Mouse (Mus musculus): Measurements from ENCODE around the gene Abca8a. TPM values are rescaled to one million over a fixed set of nuclear protein-coding genes. Genes with fewer than 3 reads are reported as not detected.
"Not testable (repeated sequence)": the region's sequence is repeated elsewhere in the genome, so short reads cannot be mapped to it uniquely, and the experiment has no call there.

The Abca8a gene
- total RNA-seq, 2 experiments from 2014 or later: 56.1 to 59.9 TPM

- DNase-seq (ENCODE audit: low spot score in 2 of 2): no peak
Measured at GRCm38 (mm10) chr11:109990256-109990655, 105.5 kb downstream of the Abca8a start.

- DNase-seq (ENCODE audit: low spot score in 2 of 2): no peak
Measured at GRCm38 (mm10) chr11:109988164-109988563, 107.6 kb downstream of the Abca8a start.

- not testable (repeated sequence) for DNase-seq (ENCODE audit: low spot score in 2 of 2)
Measured at GRCm38 (mm10) chr11:109987460-109988072, 108.2 kb downstream of the Abca8a start.

GRCm38 (mm10) chr11:109981872-109982271 lies 113.9 kb downstream of the Abca8a start:
- no peak for DNase-seq (ENCODE audit: low spot score in 2 of 2)

Other genes starting within 250 kb of the Abca8a start
- gene Abca8b, start 100.1 kb downstream of the Abca8a start, total RNA-seq (2021): 10 to 100 TPM; 14.7 to 15.9 TPM
- gene Abca9, start 72.2 kb upstream of the Abca8a start, total RNA-seq (2021): 10 to 100 TPM; 42.1 to 43.9 TPM
- gene Abca6, start 155.8 kb upstream of the Abca8a start, total RNA-seq (2021): 1 to 10 TPM; 5.3 to 7.4 TPM
- 10 to 100 TPM; 17.1 to 19.8 TPM for gene Abca5, start 241.7 kb upstream of the Abca8a start, total RNA-seq (2021)